Mouse (Mus musculus) embryonic facial prominence, embryonic 11.5 days (tissue): ENCODE measurements around the gene Frat1. TPM values are rescaled to one million over a fixed set of nuclear protein-coding genes. Genes with fewer than 3 reads are reported as not detected.

Experiments used
- ATAC-seq: fragments of 200-750 bp; cut with Nextera tagmentation; replicated peaks from 2 replicates; pipeline ENCODE4 v1.8.0; 2017; ENCODE audit warnings: low read depth; ENCODE audit not compliant: insufficient number of reproducible peaks, low FRiP score, low TSS enrichment
- DNase-seq: peaks from one replicate; pipeline ENCODE4 v3.0.0-alpha.2; 2015; ENCODE audit warnings: low spot score
- H3K27ac ChIP-seq: fragments of 300-500 bp; sonication (generic); replicated peaks from 2 replicates; pipeline ENCODE4 v1.5.1; 2014; ENCODE audit warnings: mild to moderate bottlenecking, low read depth, low read length, control low read depth
- H3K27me3 ChIP-seq: fragments of 300-500 bp; sonication (generic); 2 replicates; pipeline ENCODE4 v1.6.1; 2014; ENCODE audit warnings: mild to moderate bottlenecking, low read length, moderate library complexity, mixed read lengths; ENCODE audit not compliant: control insufficient read depth, insufficient read depth
- H3K36me3 ChIP-seq: fragments of 300-500 bp; sonication (generic); replicated peaks from 2 replicates; pipeline ENCODE4 v1.6.1; 2014; ENCODE audit warnings: low read depth, mild to moderate bottlenecking, low read length, moderate library complexity, mixed read lengths; ENCODE audit not compliant: control insufficient read depth, insufficient read depth
- H3K4me1 ChIP-seq: fragments of 300-500 bp; sonication (generic); 2 replicates; pipeline ENCODE4 v1.6.1; 2014; ENCODE audit warnings: low read length, mixed read lengths; ENCODE audit not compliant: control insufficient read depth, insufficient read depth
- H3K4me2 ChIP-seq: fragments of 300-500 bp; sonication (generic); 2 replicates; pipeline ENCODE4 v1.6.1; 2014; ENCODE audit warnings: low read depth, mild to moderate bottlenecking, control low read depth, low read length, moderate library complexity
- H3K4me3 ChIP-seq: fragments of 300-500 bp; sonication (generic); 2 replicates; pipeline ENCODE4 v1.5.1; 2014; ENCODE audit warnings: low read depth, low read length, control low read depth
- H3K9ac ChIP-seq: fragments of 300-500 bp; sonication (generic); replicated peaks from 2 replicates; pipeline ENCODE4 v1.6.1; 2014; ENCODE audit warnings: mild to moderate bottlenecking, control low read depth, low read length
- H3K9me3 ChIP-seq: fragments of 300-500 bp; sonication (generic); replicated peaks from 2 replicates; pipeline ENCODE4 v1.6.1; 2016; ENCODE audit warnings: mild to moderate bottlenecking, low read length, inconsistent platforms, mixed read lengths; ENCODE audit not compliant: control insufficient read depth
- WGBS: fragments of 180-500 bp; shearing (Covaris S2); extraction: QIAGEN DNeasy Blood & Tissue Kit; methylation state at CpG from one replicate; pipeline ENCODE4 v1.1.7; 2014; 5-methylcytosine and 5-hydroxymethylcytosine counted together
- polyA plus RNA-seq: library from polyadenylated mRNA; unstranded; fragments of >200 nt; fragmentation: Nextera tagmentation; extraction: Ambion mirVana; gene quantifications from 2 replicates; pipeline ENCODE4 v1.2.1, GENCODE M21; 2014

The Frat1 gene
- polyA plus RNA-seq, 1 experiment from 2014 or later = 7.9 TPM

DNA sequence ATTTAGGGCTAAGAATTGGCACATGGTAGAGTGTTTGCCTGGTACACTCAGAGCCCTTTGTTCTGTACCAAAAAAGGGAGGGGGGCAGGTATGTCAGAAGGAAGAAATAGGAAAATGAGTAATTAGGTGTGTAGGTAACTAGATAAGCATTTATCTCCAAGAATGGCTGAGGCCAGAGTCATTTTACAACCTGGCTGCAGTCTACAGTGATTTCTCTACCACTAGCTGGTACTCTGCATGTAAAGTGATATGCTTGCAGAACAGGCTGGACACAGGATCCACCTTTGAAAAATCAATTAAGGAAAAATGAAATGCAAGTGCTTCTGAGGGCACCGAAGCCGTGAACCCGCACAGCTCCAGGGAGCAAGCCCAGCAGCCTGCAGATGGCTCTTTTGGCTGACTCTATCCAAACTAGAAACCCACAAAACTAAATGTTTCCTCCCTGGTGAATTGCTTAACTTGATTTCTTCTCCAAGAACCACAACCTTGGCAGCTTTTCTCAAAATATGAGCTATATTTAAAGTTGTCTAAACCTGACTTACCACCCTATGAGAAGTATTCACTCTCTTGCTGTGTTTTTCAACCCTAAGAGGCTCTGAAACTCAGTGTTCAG lies 33.5 kb upstream of the Frat1 start:
- Histone ChIP-seq H3K9ac (no peak overlapping the region), H3K9me3 (no peaks in the 10 kb centered on the region), H3K27ac (no peak overlapping the region), H3K4me1 (no peaks in the 10 kb centered on the region), H3K36me3 (no peaks in the 10 kb centered on the region), H3K27me3 (no peaks in the 10 kb centered on the region), H3K4me2 (no peak overlapping the region), H3K4me3 (no peak overlapping the region)
- no peak for DNase-seq
- 61% methylated on average over 3 of the region's 3 CpGs for WGBS
- no peak for ATAC-seq

DNA sequence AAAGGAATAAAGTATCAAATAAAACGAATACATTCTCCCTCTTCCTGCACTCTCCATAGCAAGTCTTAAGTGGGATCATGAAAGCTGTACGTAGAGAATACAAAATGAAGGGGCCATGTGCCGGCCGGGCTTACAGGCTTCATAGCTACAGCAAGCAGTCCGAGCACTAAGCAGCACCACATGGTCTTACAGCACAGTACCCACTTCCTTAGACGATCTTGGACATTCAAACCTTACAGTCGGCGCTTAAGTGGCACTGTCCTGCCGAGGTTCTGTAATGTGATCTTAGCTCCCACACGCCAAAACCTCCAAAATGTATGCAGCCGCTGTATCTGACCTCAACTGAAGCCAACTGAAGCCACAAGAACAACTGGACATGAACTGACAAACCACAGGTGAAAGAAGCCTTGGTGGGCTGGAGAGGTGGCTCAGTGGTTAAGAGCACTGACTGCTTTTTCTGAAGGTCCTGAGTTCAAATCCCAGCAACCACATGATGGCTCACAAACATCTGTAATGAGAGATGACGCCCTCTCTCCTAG lies 32.9 kb upstream of the Frat1 start:
- 77% methylated on average over 12 of the region's 12 CpGs for WGBS
- Histone ChIP-seq H3K36me3 (no peaks in the 10 kb centered on the region), H3K9ac (no peak overlapping the region), H3K4me2 (no peak overlapping the region), H3K4me3 (no peak overlapping the region), H3K27me3 (no peaks in the 10 kb centered on the region), H3K9me3 (no peaks in the 10 kb centered on the region), H3K4me1 (no peaks in the 10 kb centered on the region), H3K27ac (no peak overlapping the region)
- DNase-seq (no peak), ATAC-seq (no peak)

GRCm38 (mm10) chr19:41797536-41797935 lies 32.2 kb upstream of the Frat1 start:
- H3K4me3 ChIP-seq = no peak overlapping the region
- no peaks in the 10 kb centered on the region for H3K4me1 ChIP-seq
- H3K27ac ChIP-seq = no peak overlapping the region
- no peak overlapping the region for H3K4me2 ChIP-seq
- no peak overlapping the region for H3K9ac ChIP-seq
- DNase-seq = no peak
- 93% methylated on average over 6 of the region's 6 CpGs for WGBS
- no peaks in the 10 kb centered on the region for H3K27me3 ChIP-seq
- no peaks in the 10 kb centered on the region for H3K9me3 ChIP-seq
- H3K36me3 ChIP-seq = no peaks in the 10 kb centered on the region
- no peak for ATAC-seq

GRCm38 (mm10) chr19:41800451-41800850 lies 29.3 kb upstream of the Frat1 start:
- no peak for ATAC-seq
- Histone ChIP-seq H3K4me3 (peak overlapping the region; percentile 92), H3K9ac (no peak overlapping the region), H3K27ac (no peak overlapping the region), H3K9me3 (no peaks in the 10 kb centered on the region), H3K4me1 (no peaks in the 10 kb centered on the region), H3K27me3 (no peaks in the 10 kb centered on the region), H3K4me2 (peak overlapping the region; percentile 66; the same call in 1 of the 2 replicates), H3K36me3 (no peaks in the 10 kb centered on the region)
- no peak for DNase-seq
- 52% methylated on average over 6 of the region's 6 CpGs for WGBS

DNA sequence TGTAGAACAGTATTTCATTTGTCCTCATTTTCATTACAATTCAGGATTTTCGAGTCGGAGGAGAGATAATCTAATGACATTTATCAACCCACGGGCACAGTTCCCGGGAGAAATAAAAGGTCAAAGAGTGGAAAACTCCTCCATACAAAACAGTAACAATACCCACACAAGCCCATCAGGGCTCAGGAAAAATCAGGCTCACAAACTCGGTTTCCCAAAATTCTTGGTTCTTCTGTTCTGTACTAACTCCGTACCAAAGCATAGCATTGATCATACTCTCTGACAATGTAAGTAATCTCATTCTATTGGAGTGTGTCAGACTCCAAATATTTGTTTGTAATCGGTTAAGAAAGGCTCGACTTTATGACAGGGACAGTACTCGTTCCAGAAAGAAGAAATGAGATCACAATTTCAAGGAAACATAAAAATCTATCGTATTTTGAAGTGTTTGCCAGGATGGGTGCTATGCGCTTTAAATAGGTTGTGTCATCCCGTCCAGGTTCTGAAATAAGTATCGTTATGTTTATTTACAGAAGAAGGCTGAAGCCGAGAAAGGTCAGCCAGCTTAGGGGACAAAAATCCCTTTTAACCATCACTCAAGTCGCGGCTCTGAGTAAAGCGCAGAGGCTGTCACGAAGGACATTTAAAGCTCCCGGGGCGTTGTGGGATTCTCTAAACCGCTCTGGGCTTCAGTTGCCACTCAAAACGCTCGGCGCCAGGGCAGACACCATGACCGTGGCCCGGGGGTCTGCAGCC lies 28.6 kb upstream of the Frat1 start:
- Histone ChIP-seq H3K27me3 (no peaks in the 10 kb centered on the region), H3K9me3 (no peaks in the 10 kb centered on the region), H3K9ac (peak overlapping the region; percentile 93), H3K27ac (peak overlapping the region; percentile 10; the same call in 1 of the 2 replicates), H3K4me1 (no peaks in the 10 kb centered on the region), H3K4me2 (peak overlapping the region; percentile 66), H3K36me3 (no peaks in the 10 kb centered on the region), H3K4me3 (peak overlapping the region; percentile 92)
- DNase-seq (peak; percentile 43), ATAC-seq (no peak; the same call in 1 of the 2 replicates)
- 7% methylated on average over 26 of the region's 26 CpGs for WGBS

GRCm38 (mm10) chr19:41801742-41802369 lies 27.9 kb upstream of the Frat1 start, which contains the start of gene Arhgap19:
Arhgap19 (minus strand) TSS chr19:41802047.
- no peaks in the 10 kb centered on the region for H3K9me3 ChIP-seq
- DNase-seq (peak; percentile 95), ATAC-seq (peak; percentile 98)
- H3K4me1 ChIP-seq = no peaks in the 10 kb centered on the region
- peak within 1 kb of the TSS; percentile 66 for H3K4me2 ChIP-seq
- peak within 1 kb of the TSS; percentile 10; the same call in 1 of the 2 replicates for H3K27ac ChIP-seq
- peak within 1 kb of the TSS; percentile 92 for H3K4me3 ChIP-seq
- H3K36me3 ChIP-seq = no peaks in the 10 kb centered on the region
- H3K27me3 ChIP-seq = no peaks in the 10 kb centered on the region
- H3K9ac ChIP-seq = peak within 1 kb of the TSS; percentile 93
- WGBS = under 1% methylated on average over 43 of the region's 48 CpGs

- no peaks in the 10 kb centered on the region for H3K36me3 ChIP-seq
- H3K9ac ChIP-seq = no peak overlapping the region
- ATAC-seq = no peak
- no peaks in the 10 kb centered on the region for H3K27me3 ChIP-seq
- H3K4me1 ChIP-seq = no peaks in the 10 kb centered on the region
- no peaks in the 10 kb centered on the region for H3K9me3 ChIP-seq
- peak; percentile 31 for DNase-seq
- H3K27ac ChIP-seq = no peak overlapping the region
- 29% methylated on average over 7 of the region's 7 CpGs for WGBS
- no peak overlapping the region for H3K4me3 ChIP-seq
- no peak overlapping the region for H3K4me2 ChIP-seq
These were observed 26.4 kb upstream of the Frat1 start for GRCm38 (mm10) chr19:41803322-41803721.
